Mouse (Mus musculus) right cerebral cortex, postnatal 10 days (tissue): ENCODE data around the gene Zdhhc21.

Source experiments
- DNase-seq, 2 experiments: peaks; one replicate each; pipeline ENCODE4 v3.0.0; 2021; ENCODE audit warnings: low spot score in 2 of 2

Gene Zdhhc21

DNA sequence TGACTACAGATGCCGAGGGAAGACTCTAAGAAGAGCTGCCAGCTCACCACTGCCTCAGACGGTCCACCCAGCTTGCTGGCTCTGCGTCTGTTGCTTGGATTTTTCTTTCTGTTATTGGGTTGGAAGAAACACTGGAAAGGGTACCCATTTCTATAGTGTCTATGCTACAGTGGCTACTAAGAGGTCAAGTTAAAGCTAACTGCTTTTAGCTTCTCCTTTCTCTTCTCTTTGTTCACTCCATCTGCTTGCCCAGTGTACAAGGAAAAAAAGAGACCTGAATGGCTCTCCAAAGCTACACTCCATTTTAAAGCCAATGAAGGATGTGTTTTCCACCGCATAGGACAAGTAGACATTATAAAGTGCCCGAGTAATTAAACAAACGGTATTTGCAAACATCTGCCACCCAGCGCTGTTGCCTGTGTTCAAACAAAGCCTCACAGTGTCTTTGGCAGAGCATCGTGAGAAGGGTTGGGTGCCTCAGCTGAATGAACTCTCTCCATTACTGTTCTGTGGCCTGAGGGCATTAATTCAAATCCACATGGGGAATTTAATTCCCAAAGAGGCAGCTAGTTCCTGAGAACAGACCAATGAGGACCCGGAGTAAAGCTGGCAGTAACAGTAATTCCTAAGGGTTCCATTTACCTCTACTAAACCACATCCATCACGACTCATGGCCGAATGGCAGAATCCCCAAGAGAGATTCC is 94.1 kb downstream of the Zdhhc21 start:
- no peak for DNase-seq

DNA sequence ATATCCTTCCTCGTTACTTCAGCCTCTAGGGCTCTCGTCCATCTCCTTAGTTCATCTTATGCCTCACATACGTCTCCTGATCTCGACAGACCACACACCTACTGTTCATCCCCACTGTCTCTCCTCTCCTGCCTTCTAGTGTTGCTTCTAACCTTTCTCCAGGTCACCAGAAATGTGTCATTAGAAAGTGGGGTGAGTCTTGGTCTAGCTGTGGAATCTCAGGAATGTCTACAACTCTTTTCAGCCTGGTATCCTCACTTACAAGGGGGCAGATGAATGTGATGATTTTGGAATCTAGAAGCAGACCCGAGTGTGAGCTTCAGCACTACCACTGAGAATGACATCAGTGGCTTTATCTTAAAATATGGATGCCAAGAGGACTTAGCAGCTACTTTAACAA is 96.2 kb downstream of the Zdhhc21 start:
- no peak for DNase-seq

DNA sequence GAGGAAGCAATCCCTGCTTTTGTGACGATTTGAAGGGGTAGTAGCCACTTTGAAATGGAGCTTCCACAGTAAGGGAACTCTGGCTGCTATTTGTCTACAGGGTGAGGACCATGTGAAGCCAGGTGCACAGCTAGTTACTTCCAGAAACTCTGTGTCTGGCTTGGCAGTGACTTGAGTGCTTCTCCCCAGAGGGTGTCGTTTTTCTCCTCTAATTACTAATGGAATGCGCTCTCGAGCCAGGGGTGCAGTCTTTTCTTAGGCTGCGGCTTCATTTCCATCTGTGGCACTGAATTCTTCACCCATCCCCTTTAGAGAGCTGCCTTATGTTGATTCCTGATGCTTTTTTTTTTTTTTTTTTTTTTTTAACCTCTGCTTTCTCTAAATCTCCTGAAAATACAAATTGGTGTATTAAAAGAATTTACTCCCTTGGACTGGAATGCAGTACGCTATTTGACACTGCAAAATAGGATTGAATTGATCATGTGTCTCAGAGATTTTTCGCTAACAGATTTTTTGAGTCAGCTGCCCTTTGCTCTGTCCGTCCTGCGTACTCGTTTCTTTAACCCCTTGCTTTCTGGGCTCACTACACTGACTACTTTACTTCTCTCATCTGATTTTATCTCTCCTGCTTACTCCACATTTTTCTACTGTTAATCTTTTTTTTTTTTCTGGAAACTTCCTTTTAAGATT is 97.2 kb downstream of the Zdhhc21 start:
- no peak for DNase-seq

DNA sequence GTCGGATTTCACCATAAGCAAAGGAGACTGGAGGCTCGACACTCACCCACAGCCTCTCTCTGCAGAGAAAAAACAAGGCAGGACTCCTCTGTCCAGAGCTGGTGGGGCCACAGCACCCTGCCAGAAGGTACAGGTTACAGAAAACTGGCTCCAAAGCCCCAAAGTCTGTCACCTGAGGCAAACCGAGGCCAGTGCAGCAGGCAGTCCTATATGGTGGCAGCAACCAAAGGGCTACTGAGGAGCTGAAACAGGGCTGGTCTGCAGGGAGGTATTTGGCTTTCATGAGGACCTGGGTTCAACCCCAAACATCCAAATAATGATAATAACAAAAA is 103.5 kb downstream of the Zdhhc21 start:
- DNase-seq = no peak

DNA sequence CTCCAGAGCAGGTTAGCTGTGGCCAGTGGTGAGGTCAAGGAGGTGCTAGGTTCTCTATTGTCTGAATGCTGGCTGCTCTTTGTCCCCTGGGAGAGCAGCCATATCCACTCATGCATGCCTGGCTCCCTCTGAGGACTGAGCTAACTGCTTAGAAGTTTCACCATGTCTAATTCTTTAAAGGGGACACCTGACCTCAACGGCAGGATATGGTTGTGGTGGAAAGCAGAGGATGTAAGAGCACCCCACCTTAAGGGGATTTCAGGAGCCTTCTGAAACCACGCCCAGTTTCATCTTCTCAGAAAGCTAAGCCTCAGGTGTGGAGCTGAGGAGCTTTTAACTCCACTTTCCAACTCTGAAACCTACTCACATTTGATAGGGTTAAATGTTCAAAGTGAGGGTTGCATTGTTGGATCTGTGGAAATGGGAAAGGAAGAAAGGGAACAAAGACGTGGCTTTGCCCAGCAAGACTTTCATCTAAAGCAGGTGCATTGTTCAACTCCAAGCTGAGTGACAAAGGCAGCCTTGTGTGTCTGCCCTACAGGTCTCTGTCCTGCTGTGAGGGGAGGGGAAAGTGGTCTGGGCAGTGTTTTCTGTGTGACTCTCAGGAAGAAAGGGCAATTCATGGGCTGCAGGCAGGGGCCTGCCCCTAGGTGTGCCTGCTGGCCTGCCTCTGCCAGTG is 104.0 kb downstream of the Zdhhc21 start:
- DNase-seq = no peak
